Mouse (Mus musculus): Measurements from ENCODE around the gene Pank3.
"Not testable (repeated sequence)": the region's sequence is repeated elsewhere in the genome, so short reads cannot be mapped to it uniquely, and the experiment has no call there.

The Pank3 gene

DNA sequence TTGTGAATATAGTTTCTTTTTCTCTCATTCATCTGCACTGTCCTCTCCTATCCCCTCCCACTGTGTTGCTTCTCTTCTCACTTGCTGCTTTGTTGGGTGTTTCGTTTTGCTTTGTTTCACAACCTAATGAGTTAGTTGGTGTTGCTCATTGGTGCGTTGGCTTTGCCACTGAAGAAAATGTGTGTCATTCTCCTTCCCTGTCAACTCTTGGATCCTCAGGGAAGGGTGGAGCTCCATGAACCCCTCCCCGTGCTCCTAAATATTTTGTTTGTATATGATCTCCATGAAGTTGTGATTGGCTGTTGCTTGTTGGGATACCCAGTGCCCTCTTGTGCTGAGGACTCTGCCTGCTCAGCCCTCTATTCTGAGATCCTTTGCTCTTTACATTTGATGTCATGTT is 11.1 kb downstream of the Pank3 start:
- DNase-seq, result no peak

DNA sequence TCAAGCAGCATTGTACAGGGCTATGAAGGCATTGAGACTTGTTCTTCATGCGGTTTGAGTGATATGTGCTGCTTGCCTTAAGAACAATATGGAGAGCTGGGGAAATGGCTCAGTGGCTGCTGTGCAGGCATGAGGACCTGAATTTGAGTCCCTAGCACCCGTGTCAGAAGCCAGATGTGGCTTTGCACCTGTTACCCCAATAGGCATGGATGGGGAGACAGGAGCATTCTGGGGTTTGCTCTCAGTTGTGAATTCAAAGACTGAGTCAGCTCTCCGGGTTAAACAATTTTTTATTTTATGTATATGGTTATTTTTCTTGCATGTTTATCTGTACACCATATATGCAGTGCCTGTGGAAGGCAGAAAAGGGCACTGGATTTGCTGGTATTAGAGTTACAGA is 13.2 kb downstream of the Pank3 start:
- no peak for DNase-seq

DNA sequence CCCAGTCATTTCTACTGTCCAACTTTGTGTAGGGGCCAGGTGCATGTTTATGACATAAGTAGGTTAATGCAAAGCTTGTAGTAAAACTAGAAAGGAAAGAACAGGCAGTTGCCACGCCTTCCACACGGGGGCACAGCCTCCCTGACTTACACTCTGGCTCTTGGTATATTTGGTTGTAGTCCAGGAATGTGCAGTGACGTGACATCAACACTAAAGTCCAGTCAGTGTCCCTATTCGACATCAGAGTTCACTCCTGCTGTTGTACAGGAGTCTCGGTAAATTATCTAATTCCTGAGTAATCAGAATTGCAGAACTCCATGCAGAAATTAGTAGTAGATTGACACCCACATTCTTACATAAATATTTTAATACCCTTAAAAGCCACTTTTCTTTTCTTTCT is 13.8 kb downstream of the Pank3 start:
- DNase-seq, result no peak

GRCm38 (mm10) chr11:35784002-35784401 is 14.7 kb downstream of the Pank3 start:
- no peak for DNase-seq

DNA sequence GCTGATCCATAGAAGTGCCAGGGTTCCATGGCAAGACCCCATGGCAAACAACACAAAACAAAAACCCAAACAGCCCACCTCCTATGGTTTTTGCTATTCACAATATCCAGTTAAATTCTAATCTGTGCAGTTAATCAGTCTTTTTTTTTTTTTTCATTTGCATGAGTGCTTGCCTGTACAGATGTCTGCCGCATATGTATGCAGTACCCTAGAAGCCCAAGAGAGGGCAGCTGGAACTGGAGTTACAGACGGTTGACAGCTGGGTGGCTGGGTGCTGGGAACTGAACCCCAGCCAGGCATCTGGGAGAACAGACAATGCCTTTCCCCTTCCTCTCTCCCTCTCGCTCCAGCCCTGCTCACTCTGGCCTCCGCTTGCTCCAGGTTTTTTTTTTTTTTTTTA is 15.3 kb downstream of the Pank3 start:
- no peak for DNase-seq

DNA sequence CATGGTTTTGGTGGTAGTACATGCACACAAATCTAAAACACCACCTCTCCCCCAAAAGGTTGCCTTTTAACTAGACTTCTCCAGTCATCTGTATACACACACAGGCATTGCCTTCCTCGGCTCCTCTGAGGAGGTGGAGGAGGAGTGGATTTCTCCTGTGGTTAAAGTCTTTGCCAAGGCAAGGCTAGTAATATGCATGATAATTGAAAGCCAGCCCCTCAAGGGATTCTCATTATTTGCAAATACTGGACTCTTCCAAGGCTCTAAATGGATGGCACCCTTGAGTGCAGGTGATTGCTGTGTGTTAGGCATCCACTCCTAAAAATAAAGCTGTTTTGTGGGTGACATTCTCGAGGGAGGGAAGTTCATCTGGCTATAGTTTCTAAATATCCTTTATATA is 19.2 kb downstream of the Pank3 start:
- DNase-seq, result no peak

DNA sequence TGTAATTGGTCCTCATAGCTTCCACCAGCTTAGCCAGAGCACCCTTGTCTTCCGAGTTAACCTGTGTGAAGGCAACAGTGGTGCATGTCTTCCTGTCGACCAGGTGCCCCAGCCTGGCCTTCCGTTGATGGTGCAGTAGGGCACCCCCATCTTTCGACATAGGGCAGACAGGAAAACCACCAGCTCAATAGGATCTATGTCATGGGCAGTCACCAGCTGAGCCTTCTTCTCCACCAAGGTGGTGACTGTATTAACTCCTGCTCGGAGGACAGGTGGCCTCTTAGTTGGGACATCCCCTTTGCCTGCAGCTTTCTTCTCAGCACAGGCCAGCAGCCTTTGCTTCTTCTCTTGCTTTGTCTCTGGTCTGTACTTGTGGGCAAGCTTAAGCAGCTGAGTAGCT is 23.5 kb downstream of the Pank3 start:
- not testable (repeated sequence) for DNase-seq

- peak; percentile 38 for DNase-seq
Measured at GRCm38 (mm10) chr11:35797751-35798494, 28.6 kb downstream of the Pank3 start.

- DNase-seq, result peak; percentile 58
Measured at GRCm38 (mm10) chr11:35798495-35798820, 29.2 kb downstream of the Pank3 start.

GRCm38 (mm10) chr11:35798874-35799273 is 29.6 kb downstream of the Pank3 start, which contains the start of gene Fbll1:
Gene Fbll1 (minus strand): TSS chr11:35798884.
- peak; percentile 88 for DNase-seq

- no peak for DNase-seq
Measured at GRCm38 (mm10) chr11:35801332-35801731, 32.0 kb downstream of the Pank3 start.

DNA sequence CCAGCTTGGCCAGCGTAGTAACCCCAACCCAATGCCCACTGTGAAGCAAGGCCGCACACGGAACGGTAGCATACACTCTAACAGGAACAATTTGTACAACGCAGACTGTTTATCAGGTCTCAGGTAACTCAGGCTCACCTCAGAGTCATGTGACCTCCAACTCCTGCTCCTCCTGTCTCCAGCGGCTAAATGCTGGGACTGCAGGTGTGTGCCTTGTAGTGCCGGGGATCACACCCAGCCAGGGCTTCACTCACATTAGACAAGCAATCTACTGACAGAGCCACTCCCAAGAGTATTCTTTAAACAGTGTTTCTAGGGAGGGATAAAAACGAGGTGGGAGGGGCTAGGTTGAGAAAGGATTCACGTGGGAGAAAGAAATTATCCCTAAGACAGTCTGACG is 42.2 kb downstream of the Pank3 start:
- DNase-seq, result no peak

DNA sequence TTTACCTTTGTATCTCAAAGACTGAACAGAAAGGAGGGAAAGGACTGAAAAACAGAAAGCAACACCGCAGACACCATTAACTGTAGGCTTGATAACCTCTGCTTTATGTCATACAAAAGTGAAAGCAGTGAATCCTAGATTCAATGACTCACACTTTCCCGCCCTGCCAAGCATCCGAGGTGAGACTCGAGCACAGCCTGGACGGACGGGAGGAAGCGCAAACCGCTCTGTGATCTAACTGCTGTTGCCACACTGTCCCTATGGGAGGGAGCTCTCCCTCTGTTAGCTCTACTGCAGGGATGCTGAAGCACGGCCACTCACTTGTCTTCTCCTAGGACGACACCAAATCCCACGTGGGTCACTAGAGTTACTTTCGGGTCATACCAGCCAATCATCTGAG is 47.0 kb downstream of the Pank3 start:
- DNase-seq, result no peak

GRCm38 (mm10) chr11:35827714-35828113 is 58.4 kb downstream of the Pank3 start:
- DNase-seq, result no peak

DNA sequence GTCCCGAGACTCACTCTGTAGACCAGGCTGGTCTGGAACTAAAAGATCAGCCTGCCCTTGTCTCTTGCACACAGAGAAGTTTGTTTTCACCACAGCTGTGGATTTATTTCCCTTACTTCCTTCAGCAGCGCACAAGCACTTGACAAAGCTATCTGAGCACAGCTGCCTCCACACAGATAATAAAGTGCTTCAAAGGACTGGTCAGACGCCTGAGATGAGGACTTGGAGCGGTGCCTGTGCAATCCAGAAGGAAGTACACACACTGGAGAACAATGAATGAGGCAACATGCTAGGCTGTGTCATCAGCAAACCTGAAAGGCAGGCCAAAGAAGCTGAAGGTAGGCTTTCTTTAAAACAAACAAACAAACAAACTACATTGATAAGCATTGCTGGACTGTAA is 62.9 kb downstream of the Pank3 start:
- no peak for DNase-seq

DNA sequence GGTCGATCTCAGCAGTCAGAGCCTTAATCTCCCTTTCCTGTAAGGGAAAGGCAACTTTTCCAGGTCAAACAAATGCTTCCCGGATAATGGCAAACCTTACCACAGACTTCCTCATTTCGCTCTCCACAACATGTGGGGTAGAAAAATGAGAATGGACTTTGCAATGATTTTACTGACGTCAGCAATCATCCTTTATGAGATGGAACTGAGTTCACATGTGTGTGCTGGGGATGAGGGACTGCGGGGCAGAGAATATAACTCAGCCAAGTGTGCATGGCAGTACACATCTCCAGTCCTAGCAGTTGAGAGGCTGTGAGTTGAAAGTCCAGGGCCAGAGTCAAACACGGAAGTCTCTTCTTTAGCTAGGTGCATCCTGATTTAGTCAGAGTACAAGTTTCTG is 64.0 kb downstream of the Pank3 start:
- DNase-seq, result no peak

DNA sequence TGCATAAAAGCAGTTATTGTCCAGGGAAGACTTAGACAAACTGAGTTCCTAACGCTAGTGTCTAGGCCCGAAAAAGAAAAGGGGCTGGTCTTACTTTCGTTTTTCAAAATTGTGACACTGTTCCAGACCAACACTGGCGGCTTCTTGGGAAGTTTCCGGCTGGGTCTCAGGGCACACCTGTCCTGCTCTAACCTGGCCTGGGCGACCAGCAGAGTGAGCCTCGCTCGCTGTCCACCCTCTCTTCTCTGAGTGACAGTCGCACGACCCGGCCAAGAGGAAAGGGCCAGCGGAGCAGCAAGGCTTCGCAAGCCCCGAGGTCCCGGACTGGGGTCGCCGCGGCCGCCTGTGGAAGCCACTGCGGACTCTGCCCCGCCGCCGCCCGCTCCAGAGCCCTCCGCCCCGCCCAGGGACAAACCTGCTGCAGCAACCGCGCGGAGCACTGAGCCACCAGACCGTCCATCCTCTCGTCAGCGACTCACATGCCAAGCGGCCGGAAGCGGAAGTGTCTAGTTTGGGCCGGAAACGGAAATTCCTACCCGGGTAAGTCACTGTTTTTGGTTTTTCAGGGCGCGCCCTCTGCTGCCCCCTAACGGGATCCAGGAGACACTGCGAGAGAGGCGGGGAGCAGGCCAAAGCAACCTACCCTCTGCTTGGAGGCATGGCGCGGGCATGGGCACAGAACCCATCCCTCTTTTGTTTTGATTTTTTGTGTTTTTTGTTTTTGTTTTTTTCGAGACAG is 64.9 kb downstream of the Pank3 start, which contains the start of gene Rars:
Gene Rars, minus strand, starts transcription at position 485 of the 739 bp plus-strand sequence.
- peak; percentile 96 for DNase-seq

GRCm38 (mm10) chr11:35837156-35838126 is 68.2 kb downstream of the Pank3 start:
- DNase-seq, result no peak

GRCm38 (mm10) chr11:35838345-35839338 is 69.4 kb downstream of the Pank3 start:
- DNase-seq, result peak; percentile 95

GRCm38 (mm10) chr11:35840282-35840681 is 71.0 kb downstream of the Pank3 start:
- no peak for DNase-seq

- DNase-seq, result not testable (repeated sequence)
Measured at GRCm38 (mm10) chr11:35840806-35841205, 71.5 kb downstream of the Pank3 start.

All from embryo, embryonic 11 days (tissue).